Mouse (Mus musculus) liver, embryonic 14.5 days (tissue): ENCODE measurements around the gene Gm3625. TPM values are rescaled to one million over a fixed set of nuclear protein-coding genes. Genes with fewer than 3 reads are reported as not detected.

Experiments
- ATAC-seq: fragments of 200-750 bp; cut with Nextera tagmentation; 2 replicates; pipeline ENCODE4 v1.8.0; 2017; ENCODE audit warnings: moderate number of reproducible peaks, mild to moderate bottlenecking, moderate library complexity; ENCODE audit not compliant: insufficient read depth
- DNase-seq, 3 experiments: peaks; one replicate each; pipeline ENCODE4 v3.0.0-alpha.2; 2012 to 2013; ENCODE audit warnings: low read depth in 3 of 3, low spot score in 3 of 3
- H3K27ac ChIP-seq: fragments of 300-500 bp; sonication (generic); 2 replicates; pipeline ENCODE4 v1.5.1; 2014; ENCODE audit warnings: moderate library complexity, mild to moderate bottlenecking, control low read depth, inconsistent platforms
- H3K27me3 ChIP-seq: fragments of 300-500 bp; sonication (generic); 2 replicates; pipeline ENCODE4 v1.6.1; 2014; ENCODE audit warnings: mild to moderate bottlenecking, low read length, moderate library complexity; ENCODE audit not compliant: control insufficient read depth, insufficient read depth
- H3K36me3 ChIP-seq: fragments of 300-500 bp; sonication (generic); replicated peaks from 2 replicates; pipeline ENCODE4 v1.6.1; 2014; ENCODE audit warnings: low read depth; ENCODE audit not compliant: control insufficient read depth, insufficient read depth
- H3K4me1 ChIP-seq, 2 experiments: fragments of 200-500 bp in 1 of 2; fragments of 300-500 bp in 1 of 2; sonication (generic) in 1 of 2; replicated peaks; 2 replicates each; pipeline ENCODE4 v1.6.1; 2012 to 2014; ENCODE audit warnings: antibody characterized with exemption in 1 of 2, inconsistent platforms in 1 of 2, low read length in 1 of 2; ENCODE audit not compliant: control insufficient read depth in 2 of 2, insufficient read depth in 2 of 2
- H3K4me2 ChIP-seq: fragments of 300-500 bp; sonication (generic); 2 replicates; pipeline ENCODE4 v1.6.1; 2014; ENCODE audit warnings: low read depth, mild to moderate bottlenecking, control low read depth, moderate library complexity
- H3K4me3 ChIP-seq, 2 experiments: fragments of 200-500 bp in 1 of 2; fragments of 300-500 bp in 1 of 2; sonication (generic) in 1 of 2; 2 replicates each; pipeline ENCODE4 v1.5.1; 2012 to 2014; ENCODE audit warnings: low read depth in 2 of 2, low read length in 2 of 2, mild to moderate bottlenecking in 2 of 2, control low read depth in 1 of 2, inconsistent platforms in 1 of 2, moderate library complexity in 1 of 2; ENCODE audit not compliant: insufficient read depth in 1 of 2
- H3K9ac ChIP-seq: fragments of 300-500 bp; sonication (generic); replicated peaks from 2 replicates; pipeline ENCODE4 v1.6.1; 2014; ENCODE audit warnings: mild to moderate bottlenecking, control low read depth, moderate library complexity
- H3K9me3 ChIP-seq: fragments of 300-500 bp; sonication (generic); 2 replicates; pipeline ENCODE4 v1.6.1; 2016; ENCODE audit warnings: low read length, mixed read lengths; ENCODE audit not compliant: control insufficient read depth
- CTCF ChIP-seq: IDR thresholded peaks from 2 replicates; pipeline ENCODE4 v1.5.1; 2016; ENCODE audit warnings: antibody characterized with exemption, low read depth, control low read depth
- EP300 ChIP-seq: IDR thresholded peaks from 2 replicates; pipeline ENCODE4 v1.6.1; 2016; ENCODE audit warnings: antibody characterized with exemption, low read depth
- WGBS: fragments of 180-500 bp; shearing (Covaris S2); extraction: QIAGEN DNeasy Blood & Tissue Kit; methylation state at CpG from one replicate; pipeline ENCODE4 v1.1.7; 2014; ENCODE audit not compliant: insufficient replicate concordance; 5-methylcytosine and 5-hydroxymethylcytosine counted together
- polyA plus RNA-seq, 2 experiments: library from polyadenylated mRNA; depleted of rRNA in 1 of 2; stranded (reverse) in 1 of 2; unstranded in 1 of 2; fragments of >200 nt; fragmentation: Nextera tagmentation in 1 of 2; extraction: Ambion mirVana in 1 of 2; gene quantifications; 2 replicates each; pipeline versions ENCODE4 v1.2.1 to v1.2.3; 2012 to 2014

Gene Gm3625
- polyA plus RNA-seq (2012; rRNA removed) = not detected in 2 replicates
- not detected in 2 replicates for polyA plus RNA-seq (2014; fragmentation: Nextera tagmentation; extraction: Ambion mirVana)

DNA sequence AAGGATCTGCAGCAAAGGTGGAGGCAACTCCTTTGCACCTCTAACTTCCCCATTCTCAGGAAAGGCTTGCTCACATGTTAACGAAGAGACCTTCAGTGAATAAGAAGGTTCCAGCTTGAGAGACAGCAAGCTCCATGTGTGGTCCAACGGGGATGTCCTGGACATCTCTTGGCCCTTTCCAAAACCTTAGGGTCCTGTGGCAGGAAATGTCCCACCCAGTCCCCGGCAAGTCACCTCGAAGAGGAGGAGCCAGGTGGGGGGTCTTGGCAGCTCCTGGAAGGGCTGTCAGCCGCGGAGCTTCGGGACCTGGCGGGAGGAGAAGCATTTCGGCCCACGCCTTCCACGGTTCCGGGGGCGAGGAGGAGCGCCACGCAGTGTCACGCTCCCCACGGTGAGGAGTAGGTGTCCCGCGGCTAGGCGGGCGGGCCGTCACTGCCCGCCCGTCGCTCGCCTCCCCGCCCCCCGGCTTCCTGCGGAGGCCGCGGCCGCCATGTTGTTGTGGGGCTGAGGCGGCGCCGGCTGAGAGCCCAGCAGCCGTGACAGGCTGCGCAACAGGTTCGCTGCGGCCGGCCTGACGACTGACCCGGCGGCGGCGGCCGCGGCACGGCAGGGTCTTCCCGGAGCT is at the start of gene Gm3625, which contains the start of gene Itsn2:
TSS of gene Gm3625 (minus strand) at position 387 of the 625 bp plus-strand sequence.
TSS of gene Itsn2 (plus strand) at position 98 of the 625 bp plus-strand sequence.
- ATAC-seq (peak; percentile 88), DNase-seq (peak; percentile 40 to 47 (median 45))
- Histone ChIP-seq H3K36me3 (no peaks in the 10 kb centered on the region), H3K4me3 (peak within 1 kb of the TSS; percentile 72 to 84), H3K27ac (peak within 1 kb of the TSS; percentile 20; the same call in 1 of the 2 replicates), H3K9me3 (no peaks in the 10 kb centered on the region), H3K4me2 (peak within 1 kb of the TSS; percentile 95), H3K9ac (peak within 1 kb of the TSS; percentile 81), H3K27me3 (no peaks in the 10 kb centered on the region), H3K4me1 (peaks cover 10 to 12% of the 10 kb centered on the region in 2 experiments)
- TF ChIP-seq CTCF (no peak), EP300 (no peak)
- under 1% methylated on average over 46 of the region's 49 CpGs for WGBS

DNA sequence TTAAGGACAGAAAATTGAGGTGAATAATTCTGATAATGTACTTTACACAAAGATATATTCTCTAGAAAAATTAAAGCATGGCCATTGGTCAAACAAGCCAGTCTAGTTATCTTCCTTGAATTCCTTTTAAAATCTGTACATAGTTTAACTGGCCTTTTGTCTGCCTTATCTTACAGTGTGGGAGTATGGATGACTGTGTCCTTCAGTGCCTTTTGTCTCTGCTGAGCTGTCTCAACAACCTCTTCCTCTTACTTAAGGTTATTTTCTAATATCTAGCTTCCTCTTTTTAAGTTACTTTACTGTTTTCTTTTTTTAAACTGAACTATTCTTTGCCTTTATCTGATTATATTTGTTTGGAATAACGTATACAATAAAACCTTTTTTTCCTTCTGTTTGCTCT is 48.0 kb upstream of the Gm3625 start:
- peaks cover 21% of the 10 kb centered on the region for H3K36me3 ChIP-seq
- no peak for DNase-seq
- 85% methylated on average over 1 of the region's 1 CpGs for WGBS

DNA sequence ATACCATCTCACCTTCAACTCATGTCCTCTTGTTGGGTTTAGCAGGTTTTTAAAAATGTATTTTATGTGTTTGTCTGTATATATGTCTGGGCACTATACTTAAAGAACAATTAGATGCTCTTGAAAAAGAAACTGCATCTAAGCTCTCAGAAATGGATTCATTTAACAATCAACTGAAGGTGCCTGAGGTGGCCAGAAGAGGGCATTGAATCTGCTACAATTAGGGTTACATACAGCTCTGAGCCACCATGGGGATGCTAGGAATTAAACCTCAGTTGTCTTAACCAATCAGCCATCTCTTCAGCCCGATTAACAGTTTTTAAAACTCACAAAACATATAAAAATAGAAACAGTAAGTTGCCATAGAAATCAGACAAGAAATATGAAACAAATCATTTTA is 45.7 kb upstream of the Gm3625 start:
- no peaks in the 10 kb centered on the region for H3K27me3 ChIP-seq
- no peak overlapping the region for H3K4me2 ChIP-seq
- H3K9me3 ChIP-seq = no peaks in the 10 kb centered on the region
- ATAC-seq = no peak
- WGBS = 76% methylated on average over 1 of the region's 1 CpGs
- TF ChIP-seq CTCF (0 out of 2 replicates have a peak, but pooled peaks have one; percentile 8), EP300 (no peak)
- no peak overlapping the region for H3K27ac ChIP-seq
- no peak overlapping the region for H3K4me3 ChIP-seq
- DNase-seq = no peak
- H3K36me3 ChIP-seq = peaks cover 34% of the 10 kb centered on the region
- no peak overlapping the region for H3K9ac ChIP-seq
- H3K4me1 ChIP-seq = no peaks in the 10 kb centered on the region

More for the DNA sequence above, 48.0 kb upstream of the Gm3625 start:
- no peak for ATAC-seq
- Histone ChIP-seq H3K27me3 (no peaks in the 10 kb centered on the region), H3K4me2 (no peak overlapping the region), H3K4me3 (no peak overlapping the region), H3K9me3 (no peaks in the 10 kb centered on the region), H3K27ac (no peak overlapping the region), H3K9ac (no peak overlapping the region), H3K4me1 (no peaks in the 10 kb centered on the region)
- TF ChIP-seq CTCF (no peak), EP300 (no peak)

DNA sequence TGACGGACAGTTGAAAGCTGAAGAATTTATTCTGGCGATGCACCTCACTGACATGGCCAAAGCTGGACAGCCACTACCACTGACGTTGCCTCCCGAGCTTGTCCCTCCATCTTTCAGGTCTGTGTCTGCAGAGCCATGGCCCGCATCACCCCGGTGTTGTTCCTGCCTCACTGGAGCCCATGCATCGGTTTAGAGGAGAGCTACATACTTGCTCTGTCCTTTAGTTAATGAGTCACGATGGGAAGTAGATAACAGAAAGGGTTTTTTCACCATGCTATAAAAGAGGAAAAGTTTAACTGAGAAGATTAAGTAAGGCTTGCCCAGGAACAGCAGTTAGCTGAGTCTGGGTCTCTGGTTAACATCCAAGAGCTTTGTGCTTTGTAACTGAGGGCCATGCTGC is 40.2 kb upstream of the Gm3625 start:
- H3K36me3 ChIP-seq = peaks cover 44% of the 10 kb centered on the region

DNA sequence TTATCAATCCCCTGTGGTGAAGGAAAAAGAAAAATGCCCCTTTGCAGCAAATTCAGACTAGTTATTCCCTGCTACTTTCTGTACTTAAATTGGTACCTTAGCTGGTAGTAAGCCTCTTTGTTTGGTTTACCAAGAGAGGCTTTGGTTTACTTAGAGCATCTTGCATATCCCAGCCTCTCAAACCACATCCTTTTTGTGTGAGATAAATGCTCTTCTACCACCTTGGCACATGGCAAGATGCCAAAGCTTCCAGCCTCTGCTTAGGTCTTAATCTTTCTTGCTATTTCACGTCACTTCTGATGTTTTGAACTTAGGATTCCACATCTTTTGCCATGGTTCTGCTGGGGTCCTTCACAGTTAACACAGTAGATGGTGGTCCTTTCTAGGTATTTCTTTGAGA is 31.5 kb upstream of the Gm3625 start:
- no peak for TF ChIP-seq CTCF
- TF ChIP-seq EP300 = no peak
- no peak for ATAC-seq
- H3K9ac ChIP-seq = no peak overlapping the region
- no peaks in the 10 kb centered on the region for H3K9me3 ChIP-seq
- H3K4me1 ChIP-seq = no peaks in the 10 kb centered on the region
- H3K27ac ChIP-seq = no peak overlapping the region
- H3K36me3 ChIP-seq = no peaks in the 10 kb centered on the region; the same call in 1 of the 2 replicates
- H3K4me2 ChIP-seq = no peak overlapping the region
- DNase-seq = no peak
- H3K27me3 ChIP-seq = no peaks in the 10 kb centered on the region
- 38% methylated on average over 1 of the region's 1 CpGs for WGBS
- no peak overlapping the region for H3K4me3 ChIP-seq

More for the DNA sequence above, 40.2 kb upstream of the Gm3625 start:
- no peak for ATAC-seq
- no peaks in the 10 kb centered on the region for H3K4me1 ChIP-seq
- H3K9me3 ChIP-seq = no peaks in the 10 kb centered on the region
- H3K27me3 ChIP-seq = no peaks in the 10 kb centered on the region
- DNase-seq = no peak
- H3K9ac ChIP-seq = no peak overlapping the region
- H3K4me3 ChIP-seq = no peak overlapping the region
- H3K27ac ChIP-seq = no peak overlapping the region
- no peak for TF ChIP-seq CTCF
- no peak for TF ChIP-seq EP300
- no peak overlapping the region for H3K4me2 ChIP-seq
- 79% methylated on average over 8 of the region's 8 CpGs for WGBS
